Mouse (Mus musculus) embryonic fibroblast, embryonic 13.5 days (primary cell): Measurements from ENCODE around the gene Zyx.

Experiments used
- CTCF ChIP-seq: IDR thresholded peaks from 2 replicates; pipeline ENCODE4 v1.5.1; 2011; ENCODE audit warnings: mild to moderate bottlenecking, control low read depth, low read length, moderate library complexity, borderline replicate concordance; ENCODE audit not compliant: insufficient read depth
- POLR2A ChIP-seq: IDR thresholded peaks from 2 replicates; pipeline ENCODE4 v1.6.1; 2011; ENCODE audit warnings: low read depth, mild to moderate bottlenecking, control low read depth, low read length, moderate library complexity

GRCm38 (mm10) chr6:42330216-42330615 is 19.2 kb upstream of the Zyx start:
- TF ChIP-seq CTCF (no peak), POLR2A (no peak)
